Mouse (Mus musculus) heart, embryonic 13.5 days (tissue): ENCODE results near the gene Trp53i11. TPM values are rescaled to one million over a fixed set of nuclear protein-coding genes. Genes with fewer than 3 reads are reported as not detected.

Experiments used
- ATAC-seq: fragments of 200-750 bp; cut with Nextera tagmentation; 2 replicates; pipeline ENCODE4 v1.8.0; 2017; ENCODE audit warnings: moderate TSS enrichment; ENCODE audit not compliant: insufficient number of reproducible peaks, low FRiP score, low TSS enrichment; ENCODE audit errors: extremely low read depth
- H3K27ac ChIP-seq: fragments of 300-500 bp; sonication (generic); replicated peaks from 2 replicates; pipeline ENCODE4 v1.5.1; 2015; ENCODE audit warnings: moderate library complexity, mild to moderate bottlenecking, inconsistent platforms
- H3K27me3 ChIP-seq: fragments of 300-500 bp; sonication (generic); replicated peaks from 2 replicates; pipeline ENCODE4 v1.6.1; 2015; ENCODE audit warnings: mild to moderate bottlenecking, inconsistent platforms
- H3K36me3 ChIP-seq: fragments of 300-500 bp; sonication (generic); 2 replicates; pipeline ENCODE4 v1.6.1; 2015; ENCODE audit warnings: mild to moderate bottlenecking, inconsistent platforms
- H3K4me1 ChIP-seq: fragments of 300-500 bp; sonication (generic); 2 replicates; pipeline ENCODE4 v1.6.1; 2015; ENCODE audit warnings: inconsistent platforms
- H3K4me2 ChIP-seq: fragments of 300-500 bp; sonication (generic); 2 replicates; pipeline ENCODE4 v1.6.1; 2015; ENCODE audit warnings: inconsistent platforms, mild to moderate bottlenecking, moderate library complexity
- H3K4me3 ChIP-seq: fragments of 300-500 bp; sonication (generic); 2 replicates; pipeline ENCODE4 v1.5.1; 2015; ENCODE audit warnings: moderate library complexity, mild to moderate bottlenecking, inconsistent platforms
- H3K9ac ChIP-seq: fragments of 300-500 bp; sonication (generic); 2 replicates; pipeline ENCODE4 v1.6.1; 2015; ENCODE audit warnings: inconsistent platforms, mild to moderate bottlenecking, moderate library complexity
- H3K9me3 ChIP-seq: fragments of 300-500 bp; sonication (generic); 2 replicates; pipeline ENCODE4 v1.6.1; 2016; ENCODE audit warnings: inconsistent platforms
- WGBS: fragments of 180-500 bp; shearing (Covaris S2); methylation state at CpG from one replicate; pipeline ENCODE4 v1.1.7; 2015; ENCODE audit warnings: mixed read lengths; 5-methylcytosine and 5-hydroxymethylcytosine counted together
- polyA plus RNA-seq: library from polyadenylated mRNA; unstranded; fragments of >200 nt; fragmentation: Nextera tagmentation; extraction: Ambion mirVana; gene quantifications from 2 replicates; pipeline ENCODE4 v1.2.1, GENCODE M21; 2015

The Trp53i11 gene
- polyA plus RNA-seq, 1 experiment from 2014 or later = 24.5 TPM

DNA sequence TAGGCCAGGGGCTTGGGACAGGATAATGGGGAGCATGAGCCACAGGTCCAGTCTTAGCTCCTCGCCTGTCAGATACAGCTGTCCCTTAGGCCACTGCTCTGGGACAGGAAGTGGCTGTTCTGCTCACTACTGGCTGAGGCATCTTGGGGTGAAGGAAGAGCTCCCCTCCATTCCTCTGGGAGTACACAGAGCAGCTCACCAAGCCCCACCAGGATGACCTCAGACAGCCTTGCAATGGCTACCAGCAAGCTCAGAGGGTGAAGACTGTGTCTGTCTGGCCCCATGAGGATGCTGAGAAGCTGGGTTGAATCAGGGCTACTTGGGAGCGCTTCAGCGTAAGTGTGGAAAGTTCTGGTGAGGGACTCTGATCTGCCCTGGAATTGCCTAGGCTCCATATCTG, 14.6 kb downstream of the Trp53i11 start:
- no peak overlapping the region for H3K4me2 ChIP-seq
- peaks cover 62% of the 10 kb centered on the region for H3K36me3 ChIP-seq
- no peak overlapping the region for H3K27ac ChIP-seq
- no peaks in the 10 kb centered on the region for H3K27me3 ChIP-seq
- no peak overlapping the region for H3K9ac ChIP-seq
- no peak for ATAC-seq
- no peak overlapping the region for H3K4me3 ChIP-seq
- 76% methylated on average over 3 of the region's 3 CpGs for WGBS
- H3K9me3 ChIP-seq = no peaks in the 10 kb centered on the region
- peaks cover 22% of the 10 kb centered on the region for H3K4me1 ChIP-seq

DNA sequence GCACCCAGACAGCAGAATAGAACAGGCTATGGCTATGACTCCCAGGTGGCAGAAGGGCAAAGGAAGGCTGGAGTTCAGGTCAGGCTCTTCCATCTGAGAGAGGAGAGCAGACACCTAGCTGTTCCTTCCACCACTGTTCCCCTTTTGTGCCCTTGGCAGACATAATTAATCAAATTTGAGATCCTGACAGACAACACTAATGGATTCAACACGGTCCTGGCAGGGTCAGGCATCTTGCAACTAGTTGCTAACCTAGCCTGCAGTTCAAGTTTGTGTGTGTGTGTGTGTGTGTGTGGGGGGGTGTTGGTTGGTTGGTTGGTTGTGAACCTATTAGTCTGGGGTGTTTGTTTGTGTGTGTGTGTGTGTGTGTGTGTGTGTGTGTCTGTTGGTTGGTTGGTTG, 15.4 kb downstream of the Trp53i11 start:
- 37% methylated on average over 1 of the region's 1 CpGs for WGBS
- Histone ChIP-seq H3K27me3 (no peaks in the 10 kb centered on the region), H3K36me3 (peaks cover 70% of the 10 kb centered on the region), H3K4me1 (peaks cover 22% of the 10 kb centered on the region), H3K4me3 (no peak overlapping the region), H3K9me3 (no peaks in the 10 kb centered on the region), H3K27ac (no peak overlapping the region), H3K9ac (no peak overlapping the region), H3K4me2 (no peak overlapping the region)
- ATAC-seq = no peak

DNA sequence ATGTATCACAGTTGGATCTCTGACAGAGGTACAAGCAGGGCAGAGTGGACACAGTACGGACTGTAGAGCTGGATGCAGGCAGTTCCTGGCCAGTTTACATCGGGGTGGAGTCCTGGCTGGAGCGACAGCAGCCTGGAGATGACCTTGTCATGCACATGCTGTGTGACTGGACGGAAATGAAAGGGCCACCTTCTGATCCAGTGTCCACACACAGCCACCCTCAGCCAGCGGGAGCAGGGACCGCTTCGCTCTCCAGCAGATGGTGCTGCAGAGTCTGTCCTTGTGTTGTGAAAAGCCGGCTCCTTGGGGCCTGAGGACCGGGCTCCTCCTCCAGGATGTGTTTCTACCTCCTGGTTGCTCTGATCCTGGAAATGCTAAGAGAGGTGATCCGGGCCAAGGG, 16.3 kb downstream of the Trp53i11 start:
- H3K36me3 ChIP-seq = peaks cover 77% of the 10 kb centered on the region
- no peak overlapping the region for H3K4me2 ChIP-seq
- 20% methylated on average over 10 of the region's 10 CpGs for WGBS
- peaks cover 22% of the 10 kb centered on the region for H3K4me1 ChIP-seq
- no peak overlapping the region for H3K4me3 ChIP-seq
- no peak overlapping the region for H3K9ac ChIP-seq
- ATAC-seq = no peak
- no peaks in the 10 kb centered on the region for H3K9me3 ChIP-seq
- no peak overlapping the region for H3K27ac ChIP-seq
- H3K27me3 ChIP-seq = no peaks in the 10 kb centered on the region

DNA sequence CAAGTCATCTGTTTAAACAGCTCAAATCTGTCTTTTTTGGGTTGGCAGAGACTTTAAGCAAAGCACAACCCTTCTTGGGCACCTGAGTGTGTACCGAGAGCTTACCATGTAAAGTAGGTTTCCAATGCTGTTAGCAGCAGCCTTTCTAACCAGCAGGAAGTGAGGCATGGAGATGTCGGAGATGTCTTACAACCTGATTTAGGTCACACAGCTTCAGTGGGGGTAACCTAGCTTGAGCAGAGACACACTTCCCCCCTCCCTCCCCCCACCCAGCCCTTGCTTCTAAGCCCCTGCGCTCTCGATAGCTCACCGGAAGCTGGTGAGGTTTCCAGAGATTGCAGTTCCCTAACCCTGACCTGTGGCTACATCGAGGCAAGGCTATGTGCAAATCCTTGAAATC, 17.2 kb downstream of the Trp53i11 start:
- Histone ChIP-seq H3K4me3 (no peak overlapping the region), H3K9me3 (no peaks in the 10 kb centered on the region), H3K9ac (no peak overlapping the region), H3K4me2 (no peak overlapping the region), H3K36me3 (peaks cover 86% of the 10 kb centered on the region), H3K27me3 (no peaks in the 10 kb centered on the region), H3K27ac (no peak overlapping the region), H3K4me1 (peaks cover 15% of the 10 kb centered on the region)
- ATAC-seq = no peak
- WGBS = 78% methylated on average over 6 of the region's 6 CpGs

DNA sequence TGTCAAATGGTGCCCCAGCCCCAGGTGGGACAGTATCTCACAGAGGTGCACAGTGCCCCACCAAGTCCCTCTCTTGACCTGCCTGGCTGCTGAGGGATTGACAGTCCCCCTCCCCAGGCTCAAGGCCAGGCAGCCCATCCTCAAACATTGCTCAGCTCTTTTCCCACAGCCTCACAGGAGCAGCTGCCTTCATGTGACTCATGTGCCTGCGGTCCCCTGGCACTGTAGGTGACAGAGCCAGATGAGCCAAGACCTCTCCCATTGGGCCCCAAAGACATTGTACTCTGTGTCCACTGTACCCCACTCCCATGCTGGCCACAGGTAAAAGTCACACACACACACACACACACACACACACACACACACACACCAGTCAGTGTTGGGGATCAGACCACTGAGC, 18.8 kb downstream of the Trp53i11 start:
- Histone ChIP-seq H3K9ac (no peak overlapping the region), H3K36me3 (peaks cover 94% of the 10 kb centered on the region), H3K27ac (no peak overlapping the region), H3K4me2 (no peak overlapping the region), H3K27me3 (no peaks in the 10 kb centered on the region), H3K4me1 (no peaks in the 10 kb centered on the region; the same call in 1 of the 2 replicates), H3K9me3 (no peaks in the 10 kb centered on the region), H3K4me3 (no peak overlapping the region)
- no peak for ATAC-seq
- 80% methylated on average over 1 of the region's 1 CpGs for WGBS

DNA sequence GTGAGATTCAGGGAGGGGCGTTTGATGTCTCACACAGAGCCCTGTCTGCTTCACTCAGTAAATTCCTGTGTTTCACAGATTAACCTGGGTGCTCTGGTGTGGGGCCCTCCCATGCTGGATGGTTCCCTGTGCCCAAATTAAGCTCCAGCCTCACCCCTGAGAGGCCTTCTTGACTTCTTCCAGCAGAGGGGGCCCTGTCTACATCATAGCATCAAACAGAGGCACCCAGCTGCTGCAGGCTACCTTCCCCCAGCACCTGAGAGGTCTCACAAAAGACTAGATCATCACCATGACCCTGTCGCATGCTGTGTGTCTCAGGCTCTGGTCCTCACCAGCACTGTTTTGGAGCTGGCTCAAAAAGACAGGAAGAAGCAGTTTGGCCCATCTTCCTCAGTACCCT, 25.0 kb downstream of the Trp53i11 start:
- no peak for ATAC-seq
- WGBS = 61% methylated on average over 2 of the region's 2 CpGs
- H3K27ac ChIP-seq = no peak overlapping the region
- H3K4me3 ChIP-seq = no peak overlapping the region
- peaks cover 21% of the 10 kb centered on the region for H3K4me1 ChIP-seq
- H3K36me3 ChIP-seq = peaks cover 46% of the 10 kb centered on the region
- no peaks in the 10 kb centered on the region for H3K27me3 ChIP-seq
- H3K9me3 ChIP-seq = no peaks in the 10 kb centered on the region
- no peak overlapping the region for H3K4me2 ChIP-seq
- no peak overlapping the region for H3K9ac ChIP-seq

DNA sequence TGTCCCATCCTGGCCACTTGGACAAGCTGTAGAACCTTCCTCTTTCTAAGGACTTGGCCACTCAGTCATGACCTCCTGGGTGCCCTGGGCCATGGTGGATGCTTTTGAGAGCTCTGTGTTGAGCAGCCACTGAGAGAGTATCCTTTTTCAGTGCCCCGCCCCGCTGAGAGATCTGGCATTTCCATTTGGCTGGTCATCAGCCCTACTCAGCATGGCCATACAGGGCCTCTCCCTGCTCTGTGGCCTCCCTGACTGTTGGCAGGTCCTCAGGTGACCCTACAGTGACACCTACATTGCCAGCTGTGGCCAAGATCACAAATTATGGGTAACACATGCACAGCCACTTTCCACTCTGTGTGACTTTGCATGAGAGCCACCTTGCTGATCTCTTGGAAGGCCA, 25.5 kb downstream of the Trp53i11 start:
- no peak for ATAC-seq
- H3K27me3 ChIP-seq = no peaks in the 10 kb centered on the region
- WGBS = 94% methylated on average over 2 of the region's 2 CpGs
- no peaks in the 10 kb centered on the region for H3K9me3 ChIP-seq
- peaks cover 26% of the 10 kb centered on the region for H3K4me1 ChIP-seq
- no peak overlapping the region for H3K4me2 ChIP-seq
- H3K36me3 ChIP-seq = peaks cover 42% of the 10 kb centered on the region
- no peak overlapping the region for H3K4me3 ChIP-seq
- H3K27ac ChIP-seq = no peak overlapping the region
- H3K9ac ChIP-seq = no peak overlapping the region

DNA sequence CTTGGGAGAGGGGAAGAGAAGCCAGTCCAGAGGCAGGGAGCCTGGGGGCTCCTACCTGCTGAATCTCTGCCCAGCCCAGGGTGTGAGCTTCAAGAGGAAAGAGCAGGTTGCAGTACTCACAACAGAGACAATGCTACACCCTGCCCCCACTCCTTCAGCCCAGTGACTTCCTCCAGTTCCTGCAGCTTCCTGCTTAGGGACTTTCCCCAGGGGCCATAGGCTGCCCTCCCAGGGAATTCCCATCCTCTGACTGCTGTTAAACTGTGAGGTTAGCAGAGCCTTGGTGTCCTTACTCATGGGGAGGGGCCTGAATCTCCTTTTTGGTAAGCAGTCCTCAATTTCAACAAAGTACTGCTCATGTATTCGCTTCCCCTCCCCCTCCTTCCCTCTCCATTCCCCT, 26.8 kb downstream of the Trp53i11 start:
- Histone ChIP-seq H3K9ac (no peak overlapping the region), H3K4me3 (no peak overlapping the region), H3K4me2 (no peak overlapping the region), H3K27ac (0 out of 2 replicates have a peak overlapping the region, but pooled peaks have one; percentile 12), H3K27me3 (no peaks in the 10 kb centered on the region), H3K36me3 (peaks cover 36% of the 10 kb centered on the region), H3K4me1 (peaks cover 38% of the 10 kb centered on the region), H3K9me3 (no peaks in the 10 kb centered on the region)
- no peak for ATAC-seq
- WGBS = 70% methylated on average over 1 of the region's 1 CpGs

DNA sequence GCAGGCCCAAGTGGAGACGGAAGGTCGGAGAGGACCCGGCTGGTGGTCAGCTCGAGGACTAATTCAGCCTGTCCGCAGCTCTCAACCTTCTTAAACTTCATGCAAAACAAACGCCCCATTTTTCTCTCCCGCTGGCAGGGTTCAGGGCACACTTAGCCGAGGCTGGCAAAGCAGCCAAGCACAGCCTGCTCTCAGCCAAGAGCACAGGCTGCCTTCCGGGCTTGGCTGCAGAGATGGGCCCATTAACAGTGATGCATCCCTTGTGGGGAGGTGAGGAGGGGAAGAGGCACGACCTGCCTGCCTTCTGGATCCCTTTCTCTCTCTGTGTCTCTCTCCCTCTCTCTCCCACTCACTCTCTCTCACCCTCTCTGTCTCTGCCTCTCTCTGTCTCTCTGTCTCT, 28.4 kb downstream of the Trp53i11 start:
- WGBS = 75% methylated on average over 10 of the region's 10 CpGs

DNA sequence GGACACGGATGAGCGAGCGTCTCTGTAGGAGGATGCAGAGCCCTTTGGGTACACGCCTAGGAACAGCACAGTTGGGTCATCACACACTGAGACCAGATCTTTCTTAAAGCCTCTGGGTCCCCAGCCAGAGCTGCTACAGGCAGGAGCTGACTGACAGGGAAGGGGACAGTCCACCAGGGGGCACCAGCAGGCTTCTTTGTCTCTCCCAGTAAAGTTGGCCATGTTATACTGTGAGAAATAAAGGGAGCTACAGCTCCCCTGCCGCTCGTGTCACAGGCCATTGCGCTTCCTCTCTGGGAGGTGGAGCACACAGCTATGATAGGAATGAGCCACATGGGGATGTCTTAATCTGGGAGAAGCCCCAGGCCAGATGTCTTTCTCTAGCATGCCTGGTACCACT, 29.7 kb downstream of the Trp53i11 start:
- peak overlapping the region; percentile 45 for H3K27ac ChIP-seq
- peak; percentile 35; the same call in 1 of the 2 replicates for ATAC-seq
- 20% methylated on average over 7 of the region's 7 CpGs for WGBS

More for the DNA sequence above, 28.4 kb downstream of the Trp53i11 start:
- ATAC-seq = no peak
- Histone ChIP-seq H3K4me1 (peaks cover 45% of the 10 kb centered on the region), H3K4me2 (no peak overlapping the region), H3K9ac (no peak overlapping the region), H3K27me3 (no peaks in the 10 kb centered on the region), H3K9me3 (no peaks in the 10 kb centered on the region), H3K27ac (no peak overlapping the region), H3K4me3 (no peak overlapping the region), H3K36me3 (peaks cover 24% of the 10 kb centered on the region)

DNA sequence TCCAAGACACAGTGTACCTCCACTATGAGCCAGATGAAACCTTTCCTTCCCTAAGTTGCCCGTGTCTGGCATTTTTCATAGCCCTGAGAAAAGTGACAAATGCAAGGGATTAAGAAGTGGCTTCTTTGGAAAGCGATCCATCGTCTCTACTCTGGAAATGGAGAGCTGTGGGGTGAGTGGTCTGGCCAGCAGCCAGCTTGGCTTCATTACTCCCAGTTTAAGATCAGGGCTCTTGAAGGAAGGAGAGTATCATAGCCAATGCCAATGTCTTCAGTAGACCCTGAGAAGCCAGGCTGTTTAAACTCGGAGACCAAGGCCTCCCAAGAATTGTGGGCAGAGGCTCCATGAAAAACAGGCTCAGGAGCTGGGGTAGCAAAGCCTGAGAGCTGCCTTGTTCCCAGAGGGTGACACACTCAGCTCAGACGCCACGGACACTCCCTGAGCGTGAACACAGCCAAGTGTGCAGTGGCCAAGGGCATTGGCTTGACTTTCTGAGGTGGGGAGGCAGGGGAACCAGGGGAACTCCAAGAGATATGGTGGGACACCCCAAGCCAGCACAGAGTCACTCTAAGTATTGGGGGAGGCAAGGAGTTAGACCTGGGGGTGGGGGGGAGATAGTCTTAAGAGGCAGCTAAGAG, 31.1 kb downstream of the Trp53i11 start:
- H3K27me3 ChIP-seq = no peaks in the 10 kb centered on the region
- H3K4me1 ChIP-seq = peaks cover 50% of the 10 kb centered on the region

More for the DNA sequence above, 29.7 kb downstream of the Trp53i11 start:
- no peaks in the 10 kb centered on the region for H3K27me3 ChIP-seq
- peaks cover 45% of the 10 kb centered on the region for H3K4me1 ChIP-seq
- no peak overlapping the region for H3K4me3 ChIP-seq
- H3K9ac ChIP-seq = peak overlapping the region; percentile 47
- no peaks in the 10 kb centered on the region for H3K9me3 ChIP-seq
- no peak overlapping the region for H3K4me2 ChIP-seq
- H3K36me3 ChIP-seq = peaks cover 24% of the 10 kb centered on the region

DNA sequence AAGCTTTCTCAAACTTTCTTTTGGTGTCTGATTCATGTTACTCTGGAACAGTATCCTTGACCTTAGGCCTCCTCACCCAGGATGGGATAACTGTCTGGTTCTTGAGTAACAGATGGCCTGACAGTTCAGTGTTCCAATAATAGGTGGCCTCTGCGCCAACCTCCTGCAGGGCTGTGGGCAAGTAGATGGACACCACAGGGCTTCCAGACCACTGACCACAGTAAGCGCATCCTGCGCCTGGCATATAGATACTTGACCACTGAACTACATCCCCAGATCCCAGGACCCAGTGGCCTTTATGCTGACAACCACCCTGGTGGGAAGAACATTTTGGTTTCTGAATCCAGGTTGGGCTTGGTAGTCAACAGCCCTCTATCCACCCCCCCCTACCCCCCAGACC, 32.2 kb downstream of the Trp53i11 start:
- no peak overlapping the region for H3K4me3 ChIP-seq
- peaks cover 29% of the 10 kb centered on the region for H3K36me3 ChIP-seq
- no peak overlapping the region for H3K4me2 ChIP-seq
- peaks cover 47% of the 10 kb centered on the region for H3K4me1 ChIP-seq
- no peak overlapping the region for H3K9ac ChIP-seq
- H3K9me3 ChIP-seq = no peaks in the 10 kb centered on the region
- no peaks in the 10 kb centered on the region for H3K27me3 ChIP-seq
- no peak overlapping the region for H3K27ac ChIP-seq
- no peak for ATAC-seq
- 85% methylated on average over 3 of the region's 3 CpGs for WGBS

More for the DNA sequence above, 31.1 kb downstream of the Trp53i11 start:
- H3K4me2 ChIP-seq = no peak overlapping the region
- 0 out of 2 replicates have a peak overlapping the region, but pooled peaks have one; percentile 8 for H3K9ac ChIP-seq
- H3K36me3 ChIP-seq = peaks cover 29% of the 10 kb centered on the region
- ATAC-seq = no peak
- 58% methylated on average over 7 of the region's 7 CpGs for WGBS
- H3K27ac ChIP-seq = 0 out of 2 replicates have a peak overlapping the region, but pooled peaks have one; percentile 1
- no peak overlapping the region for H3K4me3 ChIP-seq
- H3K9me3 ChIP-seq = no peaks in the 10 kb centered on the region
